Mouse (Mus musculus) embryo, embryonic 11.5 days (tissue): Measurements from ENCODE around the gene Olfr830.
"Not testable (repeated sequence)": the region's sequence is repeated elsewhere in the genome, so short reads cannot be mapped to it uniquely, and the experiment has no call there.

ENCODE experiments used
- DNase-seq: peaks from one replicate; pipeline ENCODE4 v3.0.0-alpha.2; 2012; ENCODE audit warnings: low read depth, low spot score

Olfr830 gene

DNA sequence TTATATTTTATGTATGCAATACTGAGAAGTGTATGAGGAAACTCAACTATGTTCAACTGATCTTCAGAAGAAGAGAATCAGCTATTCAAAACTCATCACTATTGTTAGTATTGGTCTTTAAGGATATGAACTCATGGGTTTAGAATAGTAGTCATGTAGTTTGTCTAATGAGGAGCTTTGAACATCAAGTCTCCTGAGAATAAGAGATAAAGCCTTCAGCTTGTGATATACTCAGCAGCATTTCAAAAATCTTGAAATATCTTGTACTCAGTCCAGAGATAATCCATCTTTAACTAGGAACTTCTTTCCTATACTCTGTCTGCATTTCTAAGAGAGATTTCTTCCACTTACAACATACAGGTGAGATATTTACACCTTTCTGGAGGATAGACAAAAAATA is at the start of gene Olfr830:
Gene Olfr830 (plus strand): TSS at position 301 of the 400 bp plus-strand sequence.
- DNase-seq = no peak

DNA sequence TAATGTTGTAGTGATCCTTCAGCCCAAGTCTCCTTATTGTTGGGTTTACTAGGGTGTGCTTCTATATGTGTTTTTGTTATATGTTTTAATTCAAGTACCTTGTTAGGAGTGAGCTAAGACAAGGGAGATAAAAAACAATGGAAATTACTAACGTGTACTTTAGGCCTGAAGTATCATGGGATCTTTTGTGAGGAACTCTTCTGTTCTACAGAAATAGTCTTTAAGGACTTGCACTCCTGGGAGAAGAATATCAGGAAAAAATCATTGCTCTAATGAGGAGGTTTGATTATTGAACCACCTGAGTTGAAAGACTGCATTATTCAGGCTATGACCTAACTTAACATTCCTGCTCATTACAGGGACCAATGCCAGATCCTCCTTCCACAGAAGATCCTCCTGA is 19.9 kb upstream of the Olfr830 start, which contains the start of gene Olfr829:
Gene Olfr829 (plus strand): TSS at position 301 of the 400 bp plus-strand sequence.
- no peak for DNase-seq

DNA sequence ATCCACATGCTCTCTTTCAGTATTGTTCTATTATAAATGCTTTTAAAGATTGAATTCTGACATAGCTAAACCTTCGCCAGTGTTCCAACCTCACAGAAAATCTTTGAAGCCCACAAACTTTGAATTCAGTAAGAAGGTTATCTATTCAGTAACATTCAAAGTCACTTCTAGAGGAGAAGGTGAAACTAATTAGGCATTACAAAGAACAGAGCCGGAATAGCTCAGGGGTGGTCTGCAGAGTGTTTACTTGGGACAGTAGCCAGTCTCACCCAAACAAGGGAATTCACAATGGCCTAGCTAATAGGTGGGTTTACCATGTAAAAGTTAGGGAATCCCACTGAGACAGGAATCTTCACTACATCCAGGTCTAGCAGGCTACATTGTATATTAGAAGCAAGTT is 33.2 kb downstream of the Olfr830 start:
- DNase-seq = not testable (repeated sequence)

DNA sequence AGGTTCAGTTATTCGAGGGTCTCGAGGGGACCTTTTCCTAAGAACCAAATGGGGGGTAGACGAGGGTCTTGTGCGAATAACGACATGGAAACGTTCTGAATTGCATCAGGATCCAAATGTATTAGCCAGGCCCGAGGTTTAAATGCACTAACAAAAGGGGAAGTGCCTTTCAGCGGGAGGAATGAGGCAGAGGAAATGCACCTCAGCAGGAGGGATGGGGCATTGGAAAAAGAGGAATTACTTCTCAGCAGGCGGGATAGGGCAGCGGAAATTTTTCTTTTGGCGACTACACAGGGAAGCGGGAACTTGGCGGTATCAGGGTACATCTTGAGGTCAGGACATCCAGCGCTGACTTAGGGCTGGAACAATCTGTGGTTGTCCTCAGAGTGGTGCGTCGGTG is 53.4 kb downstream of the Olfr830 start:
- not testable (repeated sequence) for DNase-seq
